Mouse (Mus musculus) heart, postnatal 36 days (tissue): ENCODE results near the gene Ndufb8. TPM values are rescaled to one million over a fixed set of nuclear protein-coding genes. Genes with fewer than 3 reads are reported as not detected.

Experiments
- DNase-seq, 2 experiments: peaks; one replicate each; pipeline ENCODE4 v3.0.0; 2021 to 2022
- intact Hi-C: fragments of 180-260 bp; cut with DNase I; formaldehyde crosslinking; loops from one replicate; pipeline ENCODE4 v1.15.1; 2025
- total RNA-seq, 2 experiments: library from RNA; stranded (reverse); gene quantifications; 2 replicates each; pipeline ENCODE4 v1.2.3; 2021

The Ndufb8 gene
- total RNA-seq = 1,000 to 10,000 TPM; 2,008 to 2,098 TPM

GRCm38 (mm10) chr19:44554861-44555590, at the start of gene Ndufb8:
Gene Ndufb8, minus strand, starts transcription at chr19:44555440.
- DNase-seq = peak; percentile 98
- intact Hi-C loops = no loop called here

GRCm38 (mm10) chr19:44594180-44594579, 38.9 kb upstream of the Ndufb8 start:
- no peak for DNase-seq
- intact Hi-C loops = no loop called here

GRCm38 (mm10) chr19:44591638-44592037, 36.4 kb upstream of the Ndufb8 start:
- DNase-seq = no peak
- intact Hi-C loops = no loop called here

GRCm38 (mm10) chr19:44590992-44591391, 35.8 kb upstream of the Ndufb8 start:
- intact Hi-C loops = no loop called here
- no peak for DNase-seq

- intact Hi-C loops = loop anchor here (10.0 kb wide), 1 partner anchor 445 kb away; no protein-coding TSS in a partner anchor
These were observed 34.5 kb upstream of the Ndufb8 start for GRCm38 (mm10) chr19:44589591-44590223.

GRCm38 (mm10) chr19:44588036-44588435, 32.8 kb upstream of the Ndufb8 start:
- no peak for DNase-seq
- intact Hi-C loops = loop anchor here (10.0 kb wide), 1 partner anchor 447 kb away; no protein-coding TSS in a partner anchor

More at GRCm38 (mm10) chr19:44589591-44590223, 34.5 kb upstream of the Ndufb8 start:
- DNase-seq = no peak

GRCm38 (mm10) chr19:44582638-44583309, 27.5 kb upstream of the Ndufb8 start:
- peak; percentile 90 to 95 for DNase-seq
- intact Hi-C loops = loop anchor here (1.0 to 10.0 kb wide), 3 partner anchors 172 to 452 kb away; no protein-coding TSS in a partner anchor

GRCm38 (mm10) chr19:44582103-44582502, 26.9 kb upstream of the Ndufb8 start:
- DNase-seq = no peak
- intact Hi-C loops = loop anchor here (1.0 to 10.0 kb wide), 3 partner anchors 173 to 453 kb away; no protein-coding TSS in a partner anchor

- no peak for DNase-seq
- intact Hi-C loops = no loop called here
These were observed 22.8 kb upstream of the Ndufb8 start for GRCm38 (mm10) chr19:44578038-44578437.

GRCm38 (mm10) chr19:44576275-44576674, 21.0 kb upstream of the Ndufb8 start:
- intact Hi-C loops = no loop called here

GRCm38 (mm10) chr19:44567763-44568162, 12.5 kb upstream of the Ndufb8 start:
- intact Hi-C loops = no loop called here
- no peak for DNase-seq

More at GRCm38 (mm10) chr19:44576275-44576674, 21.0 kb upstream of the Ndufb8 start:
- no peak for DNase-seq

GRCm38 (mm10) chr19:44564006-44564405, 8.8 kb upstream of the Ndufb8 start:
- DNase-seq = no peak
- intact Hi-C loops = no loop called here

GRCm38 (mm10) chr19:44562652-44563206, 7.5 kb upstream of the Ndufb8 start, which contains the start of gene Hif1an:
Gene Hif1an, plus strand, starts transcription at chr19:44562850.
- intact Hi-C loops = no loop called here
- DNase-seq = peak; percentile 93 to 97

- intact Hi-C loops = no loop called here
- no peak for DNase-seq
These were observed 765 bp downstream of the Ndufb8 start for GRCm38 (mm10) chr19:44554490-44554860.

GRCm38 (mm10) chr19:44553286-44553685, 2.0 kb downstream of the Ndufb8 start:
- DNase-seq = no peak
- intact Hi-C loops = no loop called here

- intact Hi-C loops = no loop called here
- no peak for DNase-seq
These were observed 2.5 kb downstream of the Ndufb8 start, which contains the start of gene Gm20538 for GRCm38 (mm10) chr19:44552731-44553130. Gene Gm20538, minus strand, starts transcription at chr19:44552831.

GRCm38 (mm10) chr19:44545321-44546041, 9.8 kb downstream of the Ndufb8 start, which contains the start of gene Sec31b:
Gene Sec31b, minus strand, starts transcription at chr19:44545864.
- peak; percentile 68 to 69 for DNase-seq
- intact Hi-C loops = no loop called here

GRCm38 (mm10) chr19:44544775-44545174, 10.5 kb downstream of the Ndufb8 start:
- peak; percentile 80 to 85 for DNase-seq
- intact Hi-C loops = loop anchor here (1.0 kb wide), 1 partner anchor 171 kb away; no protein-coding TSS in a partner anchor

GRCm38 (mm10) chr19:44544372-44544771, 10.9 kb downstream of the Ndufb8 start:
- intact Hi-C loops = loop anchor here (1.0 kb wide), 1 partner anchor 171 kb away; no protein-coding TSS in a partner anchor
- DNase-seq = no peak

GRCm38 (mm10) chr19:44542694-44543178, 12.5 kb downstream of the Ndufb8 start:
- intact Hi-C loops = no loop called here
- DNase-seq = no peak
